Mouse (Mus musculus): ENCODE measurements around the gene Zswim5. TPM values are rescaled to one million over a fixed set of nuclear protein-coding genes. Genes with fewer than 3 reads are reported as not detected.

Zswim5 gene
- polyA plus RNA-seq, 1 experiment from 2014 or later, result 12.8 TPM

- no peaks in the 10 kb centered on the region for H3K27me3 ChIP-seq
- 48% methylated on average over 4 of the region's 4 CpGs for WGBS
- H3K4me3 ChIP-seq, result no peak overlapping the region
- H3K9me3 ChIP-seq (replicated peaks), result no peaks in the 10 kb centered on the region
- no peaks in the 10 kb centered on the region for H3K36me3 ChIP-seq (ENCODE audit: poor library complexity, severe bottlenecking)
- H3K27ac ChIP-seq, result no peak overlapping the region
- no peak overlapping the region for H3K4me2 ChIP-seq
- no peak for ATAC-seq
- peaks cover 5% of the 10 kb centered on the region for H3K4me1 ChIP-seq
- H3K9ac ChIP-seq, result no peak overlapping the region
Measured at GRCm38 (mm10) chr4:116928006-116928651, 51.0 kb downstream of the Zswim5 start.

GRCm38 (mm10) chr4:116939585-116939984, 62.4 kb downstream of the Zswim5 start:
- no peak overlapping the region for H3K27ac ChIP-seq
- H3K9me3 ChIP-seq (replicated peaks), result no peaks in the 10 kb centered on the region
- H3K4me3 ChIP-seq, result no peak overlapping the region
- no peak overlapping the region for H3K4me2 ChIP-seq
- H3K27me3 ChIP-seq, result no peaks in the 10 kb centered on the region
- WGBS, result 33% methylated on average over 4 of the region's 4 CpGs
- no peaks in the 10 kb centered on the region for H3K36me3 ChIP-seq (ENCODE audit: poor library complexity, severe bottlenecking)
- ATAC-seq, result no peak
- H3K9ac ChIP-seq, result no peak overlapping the region
- peaks cover 28% of the 10 kb centered on the region for H3K4me1 ChIP-seq

GRCm38 (mm10) chr4:116942695-116943094, 65.5 kb downstream of the Zswim5 start:
- H3K36me3 ChIP-seq (ENCODE audit: poor library complexity, severe bottlenecking), result no peaks in the 10 kb centered on the region
- H3K4me1 ChIP-seq, result peaks cover 36% of the 10 kb centered on the region
- 0 out of 2 replicates have a peak overlapping the region, but pooled peaks have one; percentile 34 for H3K9ac ChIP-seq
- H3K9me3 ChIP-seq (replicated peaks), result no peaks in the 10 kb centered on the region
- WGBS, result 35% methylated on average over 2 of the region's 2 CpGs
- H3K27me3 ChIP-seq, result no peaks in the 10 kb centered on the region
- peak overlapping the region; percentile 45 for H3K27ac ChIP-seq
- peak; percentile 59; the same call in 1 of the 2 replicates for ATAC-seq
- H3K4me2 ChIP-seq, result no peak overlapping the region; the same call in 1 of the 2 replicates
- H3K4me3 ChIP-seq, result no peak overlapping the region

GRCm38 (mm10) chr4:116944055-116944454, 66.9 kb downstream of the Zswim5 start:
- no peak overlapping the region for H3K4me3 ChIP-seq
- H3K9me3 ChIP-seq (replicated peaks), result no peaks in the 10 kb centered on the region; the same call in 1 of the 2 replicates
- no peaks in the 10 kb centered on the region for H3K27me3 ChIP-seq
- no peak overlapping the region; the same call in 1 of the 2 replicates for H3K4me2 ChIP-seq
- WGBS, result 11% methylated on average over 5 of the region's 5 CpGs
- peaks cover 36% of the 10 kb centered on the region for H3K4me1 ChIP-seq
- ATAC-seq, result peak; percentile 67; the same call in 1 of the 2 replicates
- H3K27ac ChIP-seq, result peak overlapping the region; percentile 73
- H3K36me3 ChIP-seq (ENCODE audit: poor library complexity, severe bottlenecking), result no peaks in the 10 kb centered on the region
- H3K9ac ChIP-seq, result 0 out of 2 replicates have a peak overlapping the region, but pooled peaks have one; percentile 30

- Histone ChIP-seq H3K27me3 (no peaks in the 10 kb centered on the region), H3K9me3 (replicated peaks) (no peaks in the 10 kb centered on the region; the same call in 1 of the 2 replicates), H3K9ac (no peak overlapping the region), H3K4me2 (no peak overlapping the region), H3K4me1 (no peaks in the 10 kb centered on the region), H3K4me3 (no peak overlapping the region), H3K27ac (no peak overlapping the region), H3K36me3 (ENCODE audit: poor library complexity, severe bottlenecking) (peaks cover 12% of the 10 kb centered on the region; the same call in 1 of the 2 replicates)
- 73% methylated on average over 1 of the region's 1 CpGs for WGBS
- ATAC-seq, result no peak
Measured at GRCm38 (mm10) chr4:116951642-116952041, 74.5 kb downstream of the Zswim5 start.

GRCm38 (mm10) chr4:116954951-116955350, 77.8 kb downstream of the Zswim5 start:
- Histone ChIP-seq H3K27ac (no peak overlapping the region), H3K4me3 (no peak overlapping the region), H3K4me1 (no peaks in the 10 kb centered on the region), H3K36me3 (ENCODE audit: poor library complexity, severe bottlenecking) (peaks cover 21% of the 10 kb centered on the region), H3K27me3 (no peaks in the 10 kb centered on the region), H3K4me2 (no peak overlapping the region), H3K9ac (no peak overlapping the region), H3K9me3 (replicated peaks) (no peaks in the 10 kb centered on the region)
- ATAC-seq, result no peak
- 90% methylated on average over 7 of the region's 7 CpGs for WGBS

- H3K27ac ChIP-seq, result no peak overlapping the region
- no peak for ATAC-seq
- H3K36me3 ChIP-seq (ENCODE audit: poor library complexity, severe bottlenecking), result peaks cover 71% of the 10 kb centered on the region
- 78% methylated on average over 2 of the region's 2 CpGs for WGBS
- no peak overlapping the region for H3K4me2 ChIP-seq
- no peaks in the 10 kb centered on the region for H3K27me3 ChIP-seq
- no peaks in the 10 kb centered on the region for H3K4me1 ChIP-seq
- H3K4me3 ChIP-seq, result no peak overlapping the region
- H3K9me3 ChIP-seq (replicated peaks), result no peaks in the 10 kb centered on the region
- H3K9ac ChIP-seq, result no peak overlapping the region
Measured at GRCm38 (mm10) chr4:116976503-116976902, 99.3 kb downstream of the Zswim5 start.

- no peaks in the 10 kb centered on the region for H3K27me3 ChIP-seq
Measured at GRCm38 (mm10) chr4:116985681-116986080, 108.5 kb downstream of the Zswim5 start.

GRCm38 (mm10) chr4:116986400-116987121, 109.4 kb downstream of the Zswim5 start:
- peaks cover 10% of the 10 kb centered on the region; the same call in 1 of the 2 replicates for H3K4me1 ChIP-seq
- no peaks in the 10 kb centered on the region for H3K9me3 ChIP-seq (replicated peaks)
- H3K27ac ChIP-seq, result peak overlapping the region; percentile 51
- 65% methylated on average over 17 of the region's 17 CpGs for WGBS
- no peak overlapping the region for H3K4me2 ChIP-seq
- peak; percentile 83 for ATAC-seq
- no peak overlapping the region for H3K9ac ChIP-seq
- H3K36me3 ChIP-seq (ENCODE audit: poor library complexity, severe bottlenecking), result peaks cover 74% of the 10 kb centered on the region
- H3K4me3 ChIP-seq, result no peak overlapping the region
- no peaks in the 10 kb centered on the region for H3K27me3 ChIP-seq

More at GRCm38 (mm10) chr4:116985681-116986080, 108.5 kb downstream of the Zswim5 start:
- Histone ChIP-seq H3K4me3 (no peak overlapping the region), H3K4me2 (no peak overlapping the region), H3K9me3 (replicated peaks) (no peaks in the 10 kb centered on the region), H3K27ac (no peak overlapping the region), H3K36me3 (ENCODE audit: poor library complexity, severe bottlenecking) (peaks cover 81% of the 10 kb centered on the region), H3K9ac (peak overlapping the region; percentile 7; the same call in 1 of the 2 replicates), H3K4me1 (peaks cover 10% of the 10 kb centered on the region; the same call in 1 of the 2 replicates)
- 92% methylated on average over 7 of the region's 7 CpGs for WGBS
- ATAC-seq, result no peak

GRCm38 (mm10) chr4:116987122-116987456, 109.9 kb downstream of the Zswim5 start:
- 0 out of 2 replicates have a peak overlapping the region, but pooled peaks have one; percentile 51 for H3K27ac ChIP-seq
- H3K4me2 ChIP-seq, result no peak overlapping the region
- WGBS, result 65% methylated on average over 5 of the region's 5 CpGs
- H3K4me1 ChIP-seq, result peaks cover 10% of the 10 kb centered on the region; the same call in 1 of the 2 replicates
- H3K27me3 ChIP-seq, result no peaks in the 10 kb centered on the region
- H3K9me3 ChIP-seq (replicated peaks), result no peaks in the 10 kb centered on the region
- peaks cover 71% of the 10 kb centered on the region for H3K36me3 ChIP-seq (ENCODE audit: poor library complexity, severe bottlenecking)
- no peak overlapping the region for H3K9ac ChIP-seq
- ATAC-seq, result no peak
- no peak overlapping the region for H3K4me3 ChIP-seq

GRCm38 (mm10) chr4:116989731-116990130, 112.6 kb downstream of the Zswim5 start:
- H3K4me1 ChIP-seq, result peaks cover 26% of the 10 kb centered on the region
- H3K4me3 ChIP-seq, result no peak overlapping the region
- no peaks in the 10 kb centered on the region for H3K27me3 ChIP-seq
- H3K4me2 ChIP-seq, result no peak overlapping the region
- no peak overlapping the region for H3K9ac ChIP-seq
- H3K27ac ChIP-seq, result no peak overlapping the region
- no peak for ATAC-seq
- H3K36me3 ChIP-seq (ENCODE audit: poor library complexity, severe bottlenecking), result peaks cover 61% of the 10 kb centered on the region
- no peaks in the 10 kb centered on the region for H3K9me3 ChIP-seq (replicated peaks)
- 57% methylated on average over 5 of the region's 6 CpGs for WGBS

- Histone ChIP-seq H3K4me3 (no peak overlapping the region), H3K9ac (no peak overlapping the region), H3K27ac (0 out of 2 replicates have a peak overlapping the region, but pooled peaks have one; percentile 10)
Measured at GRCm38 (mm10) chr4:116991366-116991765, 114.2 kb downstream of the Zswim5 start.

More at GRCm38 (mm10) chr4:116991366-116991765, 114.2 kb downstream of the Zswim5 start:
- no peaks in the 10 kb centered on the region for H3K27me3 ChIP-seq
- H3K9me3 ChIP-seq (replicated peaks), result no peaks in the 10 kb centered on the region
- WGBS, result 13% methylated on average over 7 of the region's 7 CpGs
- H3K4me2 ChIP-seq, result no peak overlapping the region
- peak; percentile 11; the same call in 1 of the 2 replicates for ATAC-seq
- H3K4me1 ChIP-seq, result peaks cover 37% of the 10 kb centered on the region
- peaks cover 44% of the 10 kb centered on the region for H3K36me3 ChIP-seq (ENCODE audit: poor library complexity, severe bottlenecking)
